Mouse (Mus musculus) thymus, adult 2 months (tissue): ENCODE measurements around the gene Hist1h3b.
"Not testable (repeated sequence)": the region's sequence is repeated elsewhere in the genome, so short reads cannot be mapped to it uniquely, and the experiment has no call there.

ENCODE experiments used
- CTCF ChIP-seq: fragments of 200-500 bp; IDR thresholded peaks from 2 replicates; pipeline ENCODE4 v1.5.1; 2012; ENCODE audit warnings: mild to moderate bottlenecking, control low read depth, low read length, moderate library complexity, borderline replicate concordance; ENCODE audit not compliant: control insufficient read depth, poor library complexity, insufficient read depth; ENCODE audit errors: extremely low read depth
- POLR2A ChIP-seq: fragments of 200-500 bp; IDR thresholded peaks from 2 replicates; pipeline ENCODE4 v1.6.1; 2012; ENCODE audit warnings: mild to moderate bottlenecking, low read length, control low read depth, moderate library complexity; ENCODE audit not compliant: control insufficient read depth, poor library complexity, insufficient read depth; ENCODE audit errors: extremely low read depth

- TF ChIP-seq CTCF, POLR2A: not testable (repeated sequence)
Measured at GRCm38 (mm10) chr13:23769613-23770012, 17.5 kb downstream of the Hist1h3b start, which contains the start of gene Trim38.
